Mouse (Mus musculus): Measurements from ENCODE around the gene Dcaf8.

Dcaf8 gene

DNA sequence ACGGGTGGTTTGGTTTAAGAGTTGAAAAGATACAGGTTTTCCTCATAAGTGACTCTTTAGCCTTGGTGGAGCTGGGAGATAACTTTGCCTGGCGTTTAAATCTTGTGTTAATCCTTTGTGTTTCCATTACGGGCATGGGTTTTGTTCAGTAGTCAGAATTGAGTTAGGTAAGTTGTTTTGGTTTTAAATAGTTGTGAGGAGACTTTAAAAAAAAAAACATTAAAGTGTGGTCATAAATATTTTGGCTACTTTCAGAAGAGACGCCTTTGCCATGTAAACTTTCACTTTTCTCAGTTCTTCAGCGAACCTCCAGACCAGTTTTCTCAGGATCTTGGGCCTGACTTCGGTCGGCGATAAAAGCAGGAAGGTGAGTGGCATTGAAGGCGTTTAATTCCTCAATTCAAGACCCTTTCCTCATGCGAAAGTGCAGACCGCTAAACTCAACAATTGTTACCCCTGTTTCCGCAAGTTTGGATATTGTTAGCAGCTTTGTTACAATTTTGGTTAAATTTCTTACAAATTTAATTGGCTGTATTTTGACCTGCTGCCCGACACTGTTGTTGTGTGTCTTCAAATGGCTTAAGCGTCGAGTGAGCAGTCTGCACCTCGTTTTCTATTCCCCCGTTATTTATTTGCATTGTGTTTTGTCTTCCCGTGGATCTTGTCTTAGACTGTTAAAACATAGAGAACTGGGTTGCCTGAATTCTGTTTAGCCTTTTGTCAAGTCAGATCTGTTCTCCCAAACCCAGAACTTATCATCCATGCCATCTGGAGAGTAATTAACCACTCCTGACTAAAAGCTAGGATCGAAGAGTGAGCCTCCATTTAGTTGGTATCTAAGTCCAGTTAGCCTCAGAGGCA, 1.3 kb downstream of the Dcaf8 start:
- no peak for DNase-seq

DNA sequence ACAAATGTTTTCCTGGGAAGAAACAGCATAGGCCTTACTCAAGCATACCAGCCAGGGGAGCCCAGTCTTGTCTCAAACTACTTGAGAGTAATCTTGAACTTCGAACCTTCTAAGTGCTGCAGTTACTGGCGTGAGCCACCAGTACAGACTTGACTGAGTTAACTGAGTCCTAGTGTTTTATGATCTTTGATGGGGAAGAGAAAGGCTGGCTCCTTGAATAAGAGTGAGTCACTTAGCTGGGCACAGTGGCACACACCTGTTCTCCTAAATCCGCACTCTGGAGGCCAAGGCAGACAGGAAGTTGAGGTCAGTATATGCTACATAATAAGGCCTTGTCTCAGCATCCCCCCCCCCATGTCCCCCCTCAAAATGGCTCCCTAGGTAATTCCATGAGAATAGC, 6.7 kb downstream of the Dcaf8 start:
- no peak for DNase-seq

DNA sequence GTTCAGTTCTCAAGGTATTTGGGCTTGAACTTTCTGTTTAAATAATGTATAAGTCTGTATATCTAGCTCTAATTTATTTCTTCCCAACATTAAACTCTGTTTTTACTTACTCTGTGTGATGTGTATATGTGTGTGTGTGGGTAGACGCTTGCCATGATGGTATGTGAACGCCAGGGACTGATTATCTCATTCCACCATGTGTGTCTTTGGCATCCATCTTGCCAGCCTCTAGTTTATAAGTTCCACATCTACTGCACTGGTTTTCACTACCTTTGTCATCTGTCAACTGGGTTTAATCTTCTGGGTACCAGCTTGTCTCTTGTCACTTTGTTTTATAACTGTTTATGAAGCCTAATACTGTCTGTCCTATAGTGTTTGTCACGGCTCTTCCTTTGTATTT, 7.6 kb downstream of the Dcaf8 start:
- no peak for DNase-seq

DNA sequence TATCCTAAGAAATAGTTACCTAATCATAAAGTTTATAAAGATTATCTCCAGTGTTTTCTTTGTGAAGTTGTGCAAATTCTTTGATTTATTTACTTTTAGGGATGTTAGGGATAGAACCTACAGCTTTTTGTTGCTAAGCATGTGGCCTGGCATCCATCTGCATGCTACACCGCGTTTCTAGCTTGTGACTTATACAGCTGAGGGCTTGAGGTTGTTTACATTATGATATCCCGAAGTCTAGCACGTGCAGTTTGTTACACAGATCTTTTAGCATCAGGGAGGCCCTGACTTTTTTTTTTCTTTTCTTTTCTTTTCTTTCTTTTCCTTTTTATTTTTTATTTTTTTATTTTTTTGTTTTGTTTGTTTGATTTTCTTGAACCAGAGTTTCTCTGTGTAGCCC, 12.1 kb downstream of the Dcaf8 start:
- DNase-seq: no peak

DNA sequence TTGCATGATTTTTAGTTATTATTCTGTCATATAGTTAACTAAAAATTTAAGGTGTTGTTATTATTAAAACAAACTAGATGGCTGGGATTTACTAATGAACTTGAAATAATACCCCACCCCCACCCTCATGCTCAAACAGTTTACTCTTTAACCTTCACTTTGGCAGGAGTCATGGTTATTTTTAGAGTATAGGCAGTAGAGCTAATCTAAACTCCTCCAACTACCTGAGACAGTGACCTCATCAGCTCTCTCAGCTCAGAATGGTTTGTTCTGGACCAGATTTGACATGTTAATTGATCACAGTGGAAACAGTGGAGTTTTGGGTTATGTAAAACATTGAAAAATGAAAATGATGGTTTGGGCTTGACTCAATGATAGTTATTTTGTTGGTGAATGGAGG, 12.6 kb downstream of the Dcaf8 start:
- DNase-seq: no peak

DNA sequence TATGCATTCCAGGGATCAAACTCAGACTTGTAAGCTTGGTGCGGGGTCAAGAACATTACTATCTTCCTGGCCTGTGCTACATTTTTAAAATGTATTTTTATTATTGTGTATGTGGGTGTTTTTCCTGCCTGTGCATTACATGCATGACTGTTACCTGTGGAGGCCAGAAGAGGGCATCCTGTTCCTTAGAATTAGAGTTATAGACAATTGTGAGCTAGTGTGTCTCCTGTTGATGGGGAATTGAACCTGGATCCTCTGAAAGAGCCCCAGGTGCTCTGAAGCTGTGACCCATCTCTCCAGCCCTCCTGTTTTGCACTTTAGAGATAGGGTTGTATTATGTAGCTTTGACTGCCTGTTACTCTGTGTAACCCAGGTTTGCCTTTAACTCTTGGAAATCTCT, 14.1 kb downstream of the Dcaf8 start:
- DNase-seq: peak; percentile 52

DNA sequence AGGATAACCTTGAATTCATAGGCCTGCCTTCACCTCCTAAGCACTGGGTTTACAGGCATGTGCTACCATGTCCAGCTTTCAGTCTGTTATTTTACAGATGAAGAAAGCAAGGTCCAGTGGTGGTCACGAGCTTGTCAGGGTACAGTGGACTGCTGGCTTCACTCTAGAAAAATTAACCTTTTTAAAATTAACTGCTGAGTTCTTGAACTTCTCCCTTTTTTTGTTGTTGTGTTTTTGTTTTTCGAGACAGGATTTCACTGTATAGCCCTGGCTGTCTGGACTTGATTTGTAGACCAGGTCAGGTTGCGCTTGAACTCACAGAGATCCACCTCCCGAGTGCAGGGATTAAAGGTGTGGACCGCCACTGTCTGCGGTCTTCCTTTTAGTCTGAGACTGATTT, 15.1 kb downstream of the Dcaf8 start:
- DNase-seq: peak; percentile 51

DNA sequence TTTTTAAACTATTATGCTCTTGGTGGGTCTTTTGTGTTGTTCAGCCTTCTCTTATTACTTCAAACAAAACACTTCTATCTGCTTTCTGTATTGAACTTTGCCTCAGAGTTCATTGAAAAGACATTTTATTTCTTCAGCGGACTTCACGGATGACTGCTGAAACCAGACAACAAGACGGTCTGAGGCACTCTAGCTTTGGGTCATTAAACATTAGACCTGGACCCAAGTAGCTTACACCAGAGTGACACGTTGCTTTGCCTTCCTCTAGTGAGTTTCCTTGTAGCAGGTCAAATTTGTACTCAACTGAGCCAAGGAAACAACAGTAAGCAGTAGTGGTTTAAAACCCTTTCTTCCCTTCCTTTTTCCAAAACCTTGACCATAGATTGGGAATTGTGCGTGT, 20.0 kb downstream of the Dcaf8 start:
- peak; percentile 56 for DNase-seq

DNA sequence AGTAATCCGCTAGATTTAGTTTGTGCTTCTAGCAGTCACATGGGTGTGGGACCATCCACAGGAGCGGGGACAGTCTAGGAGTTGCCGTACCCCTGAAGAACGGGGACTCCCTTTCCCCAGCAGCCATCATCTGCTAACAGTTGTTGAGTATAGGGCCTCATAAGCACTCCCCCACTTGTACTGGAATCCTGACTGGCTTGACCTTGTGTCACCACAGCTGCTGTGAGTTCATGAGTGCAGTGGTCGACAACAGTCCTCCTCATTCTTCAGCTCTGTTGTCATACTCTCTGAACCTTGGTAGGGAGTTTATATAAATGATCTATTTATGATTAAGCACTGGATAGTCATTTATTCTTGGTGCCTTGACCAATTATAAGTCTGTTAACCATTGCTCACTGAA, 21.9 kb downstream of the Dcaf8 start:
- DNase-seq: no peak

DNA sequence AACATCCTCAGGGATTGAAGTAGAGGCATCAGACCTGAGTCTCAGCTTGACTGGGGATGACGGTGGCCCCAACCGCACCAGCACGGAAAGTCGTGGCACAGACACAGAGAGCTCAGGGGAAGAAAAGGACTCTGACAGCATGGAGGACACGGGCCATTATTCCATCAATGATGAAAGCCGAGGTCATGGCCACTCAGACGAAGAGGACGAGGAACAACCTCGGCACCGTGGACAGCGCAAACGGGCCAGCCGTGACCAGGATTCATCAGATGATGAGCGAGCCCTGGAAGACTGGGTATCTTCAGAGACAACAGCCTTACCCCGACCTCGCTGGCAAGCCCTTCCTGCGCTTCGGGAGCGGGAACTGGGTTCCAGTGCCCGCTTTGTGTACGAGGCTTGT, 24.5 kb downstream of the Dcaf8 start:
- DNase-seq: no peak

DNA sequence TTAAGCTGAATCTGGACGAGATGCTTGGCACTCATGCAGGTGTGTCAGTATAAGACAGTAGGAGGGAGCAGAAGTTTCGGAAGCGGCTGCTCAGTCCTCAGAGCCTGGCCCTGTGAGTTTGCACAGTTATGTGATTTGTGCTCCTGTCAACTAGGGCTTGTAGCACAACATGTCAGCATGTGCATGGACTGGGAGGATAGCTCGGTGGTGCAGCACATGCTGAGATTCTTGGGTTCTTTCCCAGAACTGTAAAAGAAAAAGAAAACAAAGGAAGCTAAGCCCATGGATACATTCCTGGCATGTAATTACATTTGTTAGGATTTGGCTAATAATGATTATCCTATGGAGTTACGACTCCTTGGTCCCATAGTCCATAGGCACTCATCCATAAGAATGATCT, 25.3 kb downstream of the Dcaf8 start:
- DNase-seq: no peak

DNA sequence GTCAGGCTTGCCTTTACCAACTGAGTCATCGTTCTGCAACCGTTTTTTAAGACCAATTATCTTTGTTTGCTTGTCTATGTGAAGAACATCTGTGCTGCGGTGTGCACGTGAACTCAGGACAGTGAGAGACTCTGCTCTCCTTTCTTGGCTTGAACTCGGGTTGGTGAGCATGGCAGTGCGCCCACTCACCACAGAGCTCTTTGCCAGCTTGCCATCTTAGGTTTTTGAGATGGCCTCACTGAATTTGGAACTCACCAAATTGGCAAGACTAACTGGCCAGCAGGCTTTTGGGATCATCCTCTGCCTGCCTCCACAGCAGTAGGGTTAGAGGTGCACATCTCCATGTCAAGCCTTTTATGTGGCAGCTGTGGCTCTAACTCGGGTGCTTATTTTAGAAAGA, 29.9 kb downstream of the Dcaf8 start:
- DNase-seq: no peak

DNA sequence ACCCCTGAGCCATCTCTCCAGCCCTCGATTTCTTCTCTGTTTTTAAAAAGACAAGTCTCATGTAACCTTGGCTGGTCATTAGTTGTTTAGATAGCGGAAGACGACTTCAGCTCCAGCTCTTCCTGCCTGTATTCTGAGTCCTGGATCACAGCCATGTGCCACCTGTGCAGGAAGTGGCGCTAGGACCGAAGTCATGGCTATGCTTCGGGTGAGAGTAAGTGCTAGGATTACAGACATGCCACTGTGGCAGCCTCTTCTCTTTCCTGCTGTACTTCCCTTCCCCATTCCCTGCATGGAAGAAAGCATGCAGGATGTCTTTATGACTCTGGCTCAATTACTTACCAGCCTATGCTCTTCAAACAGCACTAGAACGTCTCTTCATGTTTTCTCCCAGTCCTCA, 31.2 kb downstream of the Dcaf8 start:
- no peak for DNase-seq

DNA sequence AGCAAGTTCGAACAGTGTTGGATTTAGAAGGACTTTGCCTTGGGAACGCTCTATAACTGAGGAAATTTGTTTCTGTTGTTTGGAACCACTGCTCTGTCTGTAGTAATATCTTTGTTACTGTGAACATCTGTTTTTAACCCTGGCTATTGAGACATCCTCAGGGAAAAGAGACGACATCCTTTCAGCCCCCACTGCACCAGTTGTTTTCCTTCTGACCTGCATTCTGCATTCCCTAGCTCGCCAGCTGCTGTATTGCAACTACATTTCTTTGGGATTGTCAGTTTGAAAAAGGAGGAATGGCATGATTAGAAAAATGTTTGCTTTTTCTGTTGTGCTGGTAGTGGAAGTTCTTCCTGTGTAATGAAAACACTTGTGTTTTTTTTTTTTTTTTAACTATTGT, 33.0 kb downstream of the Dcaf8 start:
- no peak for DNase-seq

DNA sequence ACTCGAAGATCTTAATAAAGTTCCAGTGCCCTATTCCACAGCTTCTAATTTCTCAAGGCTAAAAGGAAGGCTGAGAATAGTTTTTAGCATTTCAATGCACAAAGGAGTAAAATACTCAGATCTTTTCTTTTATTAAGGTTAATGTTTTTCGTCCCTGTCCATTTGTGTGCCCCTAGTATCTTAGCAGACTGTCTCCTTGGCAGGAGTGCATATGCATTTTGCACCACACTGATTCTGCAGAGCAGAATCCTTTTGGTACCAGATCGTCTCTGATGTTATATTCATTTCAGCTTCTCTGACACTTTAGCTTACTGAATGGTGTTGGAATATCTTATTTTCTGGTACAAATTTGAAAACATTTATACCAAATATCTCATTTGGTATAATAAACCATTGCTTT, 33.9 kb downstream of the Dcaf8 start:
- no peak for DNase-seq

DNA sequence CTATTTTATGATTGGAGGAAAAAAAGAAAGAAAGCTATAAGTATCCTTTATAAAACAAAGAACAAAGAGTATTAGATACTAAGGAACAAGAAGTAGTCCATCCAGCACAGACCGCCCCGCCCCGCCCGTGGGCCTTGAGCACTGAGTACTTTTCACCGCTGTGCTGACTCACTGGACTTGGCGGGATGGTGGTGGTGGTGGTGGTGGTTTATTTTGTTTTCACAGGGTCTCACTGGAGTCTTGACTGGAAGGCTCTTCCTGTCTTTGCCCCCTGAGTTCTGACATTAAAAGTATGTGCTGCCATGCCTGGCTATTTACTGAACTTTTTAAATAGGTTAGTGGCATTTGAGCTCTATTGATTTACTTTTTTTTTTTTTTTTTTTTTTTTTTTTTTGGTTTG, 35.2 kb downstream of the Dcaf8 start:
- no peak for DNase-seq

DNA sequence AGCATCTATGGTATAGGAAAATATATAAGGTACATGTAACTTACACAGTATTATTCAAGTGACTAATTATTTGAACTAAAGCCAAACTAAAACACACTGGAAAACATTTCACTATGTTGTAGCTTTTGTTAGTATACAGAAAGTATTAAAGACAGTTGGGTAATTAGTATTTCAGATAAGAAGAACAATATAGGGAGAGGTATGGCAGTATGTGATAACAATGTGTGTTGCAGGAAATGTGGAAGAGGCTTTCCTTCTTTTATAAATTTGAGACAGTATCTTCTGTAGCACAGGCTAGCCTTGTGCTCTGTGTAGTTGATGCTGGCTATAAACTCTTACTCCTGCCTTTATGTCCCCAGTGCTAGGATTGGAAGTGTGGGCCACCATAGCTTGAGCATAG, 36.0 kb downstream of the Dcaf8 start:
- DNase-seq: no peak

DNA sequence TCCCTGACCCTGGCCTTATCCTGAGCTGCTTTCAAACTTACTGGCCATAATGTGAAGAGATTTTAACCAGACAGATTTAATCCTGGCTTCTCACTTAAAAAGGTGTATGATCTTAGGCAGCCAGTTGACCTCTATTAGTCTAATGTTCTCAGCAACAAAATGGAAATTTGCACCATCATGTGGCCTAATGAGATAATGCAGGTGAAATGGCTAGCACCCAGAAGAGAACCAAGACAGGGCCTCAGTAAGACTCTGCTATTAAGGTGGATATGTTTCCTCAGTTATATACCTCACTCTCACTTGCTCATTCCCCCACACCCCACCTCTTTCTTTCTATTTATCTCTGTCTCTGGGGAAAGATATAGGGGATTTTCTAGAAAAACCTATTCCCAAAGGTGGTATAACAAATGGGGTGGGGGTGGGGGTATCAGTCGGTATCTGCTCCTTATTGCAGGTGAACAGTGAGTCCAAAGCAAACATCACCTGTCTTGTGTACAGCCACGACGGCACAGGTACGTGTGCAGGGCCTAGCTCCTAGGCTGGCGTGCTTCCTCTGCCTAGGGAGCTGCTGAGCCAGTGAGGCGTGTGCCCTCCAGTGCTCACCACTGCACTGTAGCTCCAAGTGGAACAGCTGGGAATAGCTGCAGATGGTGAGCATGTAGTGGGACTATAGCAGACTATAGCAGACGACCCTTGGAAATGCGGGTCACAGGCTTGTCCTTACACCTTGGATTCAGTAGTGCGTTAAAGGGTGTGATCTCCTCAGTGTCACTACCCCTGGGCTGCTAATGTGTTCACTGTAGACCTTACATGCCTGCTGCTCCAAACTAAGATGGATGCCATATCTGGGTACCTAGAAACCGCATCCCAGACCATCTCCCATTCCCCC, 38.8 kb downstream of the Dcaf8 start:
- DNase-seq: no peak

DNA sequence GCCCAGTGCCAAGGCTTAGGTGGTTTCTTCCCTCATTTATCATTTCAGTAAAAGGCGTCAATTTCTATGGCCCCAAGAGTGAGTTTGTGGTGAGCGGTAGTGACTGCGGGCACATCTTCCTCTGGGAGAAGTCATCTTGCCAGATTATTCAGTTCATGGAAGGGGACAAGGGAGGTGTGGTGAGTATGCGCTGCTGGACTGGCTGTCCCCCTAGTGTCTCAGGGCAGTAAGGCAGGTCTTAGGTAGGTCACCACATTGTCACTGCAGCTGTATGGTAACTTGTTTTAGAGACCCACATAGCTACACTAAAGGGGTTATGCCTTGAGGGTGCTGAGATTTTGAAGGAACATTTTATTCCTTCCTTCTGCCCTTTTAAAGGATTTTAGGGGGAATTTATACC, 41.0 kb downstream of the Dcaf8 start:
- peak; percentile 36 for DNase-seq

DNA sequence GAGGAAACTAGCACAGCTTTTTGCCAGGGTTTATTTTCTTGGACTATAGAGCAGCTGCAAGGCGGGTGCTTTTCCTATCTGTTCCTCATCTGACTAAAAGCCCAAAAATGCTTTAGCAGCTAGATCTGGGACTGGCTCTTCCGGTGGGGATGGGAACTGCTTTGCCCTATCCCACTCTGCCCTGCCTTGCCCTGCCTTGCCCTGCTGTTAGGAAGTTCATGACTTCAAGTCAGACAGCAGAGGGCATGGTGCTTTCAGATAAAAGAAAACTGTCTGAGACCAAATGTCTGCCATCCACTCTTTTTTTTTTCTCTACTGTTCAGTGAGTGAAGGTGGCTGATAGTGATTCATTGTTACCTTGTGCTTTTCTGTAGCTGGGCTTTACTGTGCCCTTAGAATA, 43.7 kb downstream of the Dcaf8 start:
- no peak for DNase-seq

DNA sequence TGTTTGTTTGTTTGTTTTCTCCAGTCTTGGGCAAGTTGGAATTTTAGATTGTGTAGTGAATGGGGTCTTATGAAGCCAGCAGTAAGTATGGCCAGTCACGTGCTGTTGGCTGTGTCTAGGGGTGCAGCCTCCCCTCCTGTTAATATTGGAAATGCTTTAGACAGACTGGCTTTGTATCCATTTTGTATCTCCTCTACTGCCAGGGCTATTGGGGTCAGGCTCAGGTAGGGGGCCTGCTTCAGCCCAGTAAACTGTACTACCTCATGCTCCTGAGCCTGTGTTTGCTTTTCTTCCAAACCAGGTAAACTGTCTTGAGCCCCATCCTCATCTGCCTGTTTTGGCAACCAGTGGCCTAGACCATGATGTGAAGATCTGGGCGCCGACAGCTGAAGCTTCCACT, 44.3 kb downstream of the Dcaf8 start:
- no peak for DNase-seq

DNA sequence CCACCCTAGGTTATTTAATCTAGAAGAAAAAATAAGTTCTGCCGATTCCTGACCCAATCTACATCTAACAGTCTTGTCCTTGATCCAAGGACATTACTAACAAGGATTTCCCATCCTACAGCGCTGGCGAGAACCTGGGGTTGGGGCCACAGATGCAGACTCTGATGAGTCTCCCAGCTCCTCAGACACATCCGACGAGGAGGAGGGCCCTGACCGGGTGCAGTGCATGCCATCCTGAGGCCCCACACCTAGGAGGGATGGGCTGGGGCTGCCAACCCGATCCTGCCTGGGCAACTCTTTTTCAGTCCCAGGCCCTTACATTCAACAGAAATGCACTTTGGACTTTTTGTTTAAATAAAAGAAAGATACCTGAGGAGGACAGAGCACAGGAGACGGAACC, 46.6 kb downstream of the Dcaf8 start:
- DNase-seq: no peak

DNA sequence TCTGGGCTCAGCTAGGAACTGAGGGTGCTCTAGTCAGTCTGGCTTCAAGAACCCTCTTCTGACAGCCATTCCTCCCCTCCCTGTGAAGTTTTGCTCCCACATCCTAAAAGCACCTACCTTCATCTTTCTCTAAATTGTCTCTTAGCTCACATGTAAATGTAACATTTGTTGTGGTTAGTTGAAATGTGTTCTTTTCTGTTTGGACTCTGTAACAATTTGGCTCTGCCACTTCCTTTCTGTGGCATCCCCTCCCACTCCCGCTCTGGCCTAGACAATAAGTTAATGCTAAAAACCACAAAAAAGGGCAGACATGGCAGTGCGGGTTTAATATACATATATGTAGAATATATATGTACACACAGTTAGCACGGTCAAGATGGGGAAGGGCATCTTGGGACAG, 49.3 kb downstream of the Dcaf8 start:
- no peak for DNase-seq

DNA sequence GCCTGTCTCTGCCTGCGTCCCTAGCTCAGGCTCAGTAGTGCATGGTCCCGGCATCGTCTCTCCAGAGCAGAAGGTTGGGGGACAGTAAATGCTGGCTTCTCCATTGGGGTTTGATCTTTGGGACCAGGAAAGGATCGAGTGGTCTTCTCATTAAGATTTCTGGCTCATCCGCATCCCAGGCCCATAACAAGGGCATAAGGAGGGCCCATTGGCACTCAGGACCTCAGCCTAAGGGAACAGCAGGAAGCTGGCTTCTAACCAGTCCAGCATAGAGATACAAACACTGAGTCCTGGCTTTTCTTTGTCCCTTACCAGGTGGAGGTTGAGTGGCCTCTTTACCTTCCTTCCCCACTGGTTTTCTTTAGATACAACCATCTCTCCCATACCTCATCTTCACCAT, 50.0 kb downstream of the Dcaf8 start:
- no peak for DNase-seq

Data from kidney, postnatal 14 days (tissue).